Mouse (Mus musculus) CH12.LX (cell line): Measurements from ENCODE around the gene Klk1b4. TPM values are rescaled to one million over a fixed set of nuclear protein-coding genes. Genes with fewer than 3 reads are reported as not detected.
"Not testable (repeated sequence)": the region's sequence is repeated elsewhere in the genome, so short reads cannot be mapped to it uniquely, and the experiment has no call there.

Experiments
- DNase-seq: peaks from one replicate; pipeline ENCODE4 v3.0.0-alpha.2; 2013; ENCODE audit errors: extremely low read depth
- H3K27ac ChIP-seq: 2 replicates; pipeline ENCODE4 v1.5.1; 2012; ENCODE audit warnings: low read depth, mild to moderate bottlenecking, control low read depth, moderate library complexity; ENCODE audit not compliant: insufficient read depth
- H3K27me3 ChIP-seq: replicated peaks from 2 replicates; pipeline ENCODE3; 2012; ENCODE audit warnings: inconsistent platforms
- H3K36me3 ChIP-seq, 2 experiments: replicated peaks in 1 of 2; 2 replicates each; pipeline versions ENCODE3 to v1.6.1; 2012; ENCODE audit warnings: inconsistent platforms in 1 of 2, low read length in 1 of 2, mild to moderate bottlenecking in 1 of 2, mixed read lengths in 1 of 2, moderate library complexity in 1 of 2; ENCODE audit not compliant: control insufficient read depth in 1 of 2, insufficient read depth in 1 of 2
- H3K4me1 ChIP-seq, 2 experiments: 2 replicates each; pipeline ENCODE4 v1.6.1; 2012; ENCODE audit warnings: inconsistent platforms in 1 of 2, moderate library complexity in 1 of 2; ENCODE audit not compliant: insufficient read depth in 2 of 2, control insufficient read depth in 1 of 2
- H3K4me2 ChIP-seq: 2 replicates; pipeline ENCODE4 v1.6.1; 2012; ENCODE audit warnings: low read depth, mild to moderate bottlenecking, control low read depth; ENCODE audit not compliant: poor library complexity, insufficient read depth, severe bottlenecking
- H3K4me3 ChIP-seq, 3 experiments: fragments of 150-350 bp in 1 of 3; sonication (generic) in 1 of 3; replicated peaks in 1 of 3; 2 replicates each; pipeline versions ENCODE3 to v1.5.1; 2011 to 2012; ENCODE audit warnings: low read depth in 2 of 3, low read length in 2 of 3, mild to moderate bottlenecking in 2 of 3, moderate library complexity in 2 of 3, control low read depth in 1 of 3, improper control_type of control experiment in 1 of 3, inconsistent platforms in 1 of 3, mixed read lengths in 1 of 3; ENCODE audit not compliant: poor library complexity in 1 of 3
- H3K79me2 ChIP-seq: replicated peaks from 2 replicates; pipeline ENCODE4 v1.6.1; 2012; ENCODE audit warnings: mild to moderate bottlenecking, moderate library complexity; ENCODE audit not compliant: control insufficient read depth, poor library complexity, insufficient read depth, severe bottlenecking; ENCODE audit errors: extremely low read depth
- H3K9ac ChIP-seq: 2 replicates; pipeline ENCODE4 v1.6.1; 2012; ENCODE audit warnings: low read depth, mild to moderate bottlenecking, control low read depth, moderate library complexity; ENCODE audit not compliant: insufficient read depth
- H3K9me3 ChIP-seq: replicated peaks from 2 replicates; pipeline ENCODE3; 2012; ENCODE audit warnings: low read length, inconsistent platforms, mixed read lengths
- CHD2 ChIP-seq: IDR thresholded peaks from 2 replicates; pipeline ENCODE4 v1.6.1; 2011; ENCODE audit warnings: low read length, improper control_type of control experiment
- MAX ChIP-seq: IDR thresholded peaks from 2 replicates; pipeline ENCODE4 v1.6.1; 2011; ENCODE audit warnings: low read length, improper control_type of control experiment
- MXI1 ChIP-seq: IDR thresholded peaks from 2 replicates; pipeline ENCODE4 v1.6.1; 2011; ENCODE audit warnings: mild to moderate bottlenecking, low read depth, low read length, improper control_type of control experiment
- PAX5 ChIP-seq: IDR thresholded peaks from 2 replicates; pipeline ENCODE4 v1.6.1; 2012; ENCODE audit warnings: low read length, inconsistent platforms, mixed read lengths
- TBP ChIP-seq: conservative IDR thresholded peaks from 2 replicates; pipeline ENCODE4 v1.6.1; 2011; ENCODE audit warnings: low read depth, low read length, improper control_type of control experiment
- USF2 ChIP-seq: conservative IDR thresholded peaks from 2 replicates; pipeline ENCODE4 v1.6.1; 2011; ENCODE audit warnings: low read depth, low read length, improper control_type of control experiment
- ZMIZ1 ChIP-seq: IDR thresholded peaks from 2 replicates; pipeline ENCODE4 v1.6.1; 2012; ENCODE audit warnings: low read depth, mild to moderate bottlenecking, inconsistent platforms, low read length, improper control_type of control experiment
- dilution Hi-C: fragments of 300-500 bp; cut with MboI; formaldehyde crosslinking; loops from 2 replicates; pipeline ENCODE4 v1.14.3; 2020; ENCODE audit warnings: low sequenced_read_pairs; ENCODE audit not compliant: extremely low pct_unique_long_range_greater_than_20kb, extremely low pct_ligation_motif_present
- in situ Hi-C: fragments of 300-500 bp; cut with MboI; formaldehyde crosslinking; loops from 3 replicates; pipeline ENCODE4 v1.14.3; 2019; ENCODE audit warnings: low sequenced_read_pairs, low pct_ligation_motif_present, low pct_unique_long_range_greater_than_20kb, mixed read lengths
- polyA plus RNA-seq: library from polyadenylated mRNA; unstranded; fragments of >175 nt; gene quantifications from 2 replicates; pipeline ENCODE4 v1.2.1, GENCODE M21; 2012; ENCODE audit warnings: low read depth; ENCODE audit not compliant: insufficient read length
- total RNA-seq, 2 experiments: library from RNA; depleted of rRNA; stranded (reverse); fragments of 300-350 nt in 1 of 2; fragments of >200 nt in 1 of 2; gene quantifications; 2 replicates each; pipeline ENCODE4 v1.2.3; 2012 to 2014

The Klk1b4 gene
- total and polyA plus RNA-seq, 3 experiments = not detected

GRCm38 (mm10) chr7:44249248-44249647 is 42.0 kb downstream of the Klk1b4 start:
- TF ChIP-seq USF2 (no peak), PAX5 (no peak), TBP (no peak), CHD2 (no peak), ZMIZ1 (no peak), MXI1 (no peak)
- H3K36me3 ChIP-seq = peaks cover 36 to 54% of the 10 kb centered on the region in 2 experiments
- H3K4me2 ChIP-seq = no peak overlapping the region
- peaks cover 12 to 61% of the 10 kb centered on the region in 2 experiments for H3K4me1 ChIP-seq
- H3K27me3 ChIP-seq = no peaks in the 10 kb centered on the region
- no peak overlapping the region for H3K9ac ChIP-seq
- no peak overlapping the region for H3K4me3 ChIP-seq
- H3K27ac ChIP-seq = no peak overlapping the region
- DNase-seq = no peak
- H3K79me2 ChIP-seq = peaks cover 18% of the 10 kb centered on the region
- no peaks in the 10 kb centered on the region for H3K9me3 ChIP-seq
- in situ Hi-C loops = no loop called here
- dilution Hi-C loops = no loop called here

- in situ Hi-C loops, DNase-seq, H3K4me2 ChIP-seq, H3K4me3 ChIP-seq, H3K27me3 ChIP-seq, H3K27ac ChIP-seq, dilution Hi-C loops, H3K9me3 ChIP-seq, H3K9ac ChIP-seq: not testable (repeated sequence)
- Histone ChIP-seq H3K36me3 (peaks cover 36 to 54% of the 10 kb centered on the region in 2 experiments), H3K79me2 (peaks cover 14% of the 10 kb centered on the region), H3K4me1 (peaks cover 15 to 70% of the 10 kb centered on the region in 2 experiments)
Observed at GRCm38 (mm10) chr7:44250732-44251275, 43.6 kb downstream of the Klk1b4 start.

GRCm38 (mm10) chr7:44253023-44253616 is 45.9 kb downstream of the Klk1b4 start:
- H3K36me3 ChIP-seq = peaks cover 36 to 52% of the 10 kb centered on the region in 2 experiments

More at GRCm38 (mm10) chr7:44253023-44253616, 45.9 kb downstream of the Klk1b4 start:
- Histone ChIP-seq H3K4me1 (peaks cover 15 to 67% of the 10 kb centered on the region in 2 experiments), H3K27me3 (peaks cover 1% of the 10 kb centered on the region), H3K9me3 (no peaks in the 10 kb centered on the region), H3K4me2 (no peak overlapping the region), H3K9ac (no peak overlapping the region), H3K79me2 (peaks cover 4% of the 10 kb centered on the region), H3K4me3 (no peak overlapping the region), H3K27ac (no peak overlapping the region)
- dilution Hi-C loops = no loop called here
- in situ Hi-C loops = no loop called here
- DNase-seq = peak; percentile 11
- TF ChIP-seq MAX = no peak
